Mouse (Mus musculus) gastrocnemius, adult 8-10 months (tissue): ENCODE results near the gene Utp11. TPM values are rescaled to one million over a fixed set of nuclear protein-coding genes. Genes with fewer than 3 reads are reported as not detected.
A peak's percentile ranks its signal among the peaks of the same experiment; 100 is the strongest.

Source experiments
- DNase-seq, 2 experiments: peaks; one replicate each; pipeline ENCODE4 v3.0.0; 2022; ENCODE audit warnings: low spot score in 2 of 2
- total RNA-seq, 4 experiments: library from RNA; stranded (reverse); gene quantifications; 2 replicates each; pipeline ENCODE4 v1.2.4; 2022

Utp11 gene
- total RNA-seq, 4 experiments from 2014 or later = 14.0 to 20.8 (median 18.7) TPM

- DNase-seq = no peak
Measured at GRCm38 (mm10) chr4:124704797-124705474, 11.5 kb upstream of the Utp11 start.

DNA sequence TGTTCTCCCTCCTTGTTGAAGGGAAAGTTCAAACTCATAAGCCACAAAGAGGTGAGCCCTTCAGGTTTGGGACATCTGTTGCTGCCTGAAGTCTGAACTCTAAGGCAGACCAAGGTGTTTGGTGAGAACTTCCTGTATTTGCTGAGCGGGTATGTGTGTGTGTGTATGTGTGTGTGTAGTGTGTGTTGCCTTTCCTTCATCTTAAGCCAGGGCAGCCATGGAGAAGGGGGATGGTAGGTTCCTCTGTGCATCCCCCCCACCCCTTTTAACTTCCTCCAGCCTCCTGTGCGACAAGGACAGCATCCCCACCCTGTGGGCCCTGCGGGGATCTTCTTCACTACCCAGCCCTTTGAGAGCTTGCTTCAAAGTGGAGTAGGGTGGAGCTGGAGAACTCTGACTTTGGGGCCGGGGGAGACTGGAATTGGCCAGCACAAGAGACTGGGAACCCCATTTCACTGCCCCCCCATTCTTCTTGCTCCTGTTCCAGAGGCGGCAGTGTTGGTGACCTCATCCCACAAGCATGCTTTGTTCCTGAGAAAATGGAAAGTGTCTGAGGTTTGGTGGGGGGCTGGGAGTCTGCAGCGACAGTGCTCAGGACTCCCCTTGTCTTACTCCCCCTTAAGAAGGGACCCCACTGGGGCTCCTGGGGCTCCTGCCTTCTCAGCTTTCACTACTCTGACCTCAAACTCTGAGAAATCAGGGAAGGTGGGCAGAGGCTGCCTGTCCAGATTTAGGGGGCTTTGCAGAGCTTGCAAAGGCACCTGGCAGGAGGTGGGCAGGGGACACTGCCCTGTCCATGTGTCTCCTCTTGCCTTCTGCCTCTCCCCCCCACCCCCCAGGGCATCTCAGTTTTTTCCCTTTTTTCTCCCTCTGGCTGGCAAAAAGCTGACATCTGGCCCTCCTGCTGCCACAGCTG is 10.7 kb upstream of the Utp11 start:
- DNase-seq = no peak

- DNase-seq = peak; percentile 46 to 68
Measured at GRCm38 (mm10) chr4:124703406-124703805, 10.0 kb upstream of the Utp11 start.

GRCm38 (mm10) chr4:124701916-124702315 is 8.5 kb upstream of the Utp11 start:
- peak; percentile 49 to 56 for DNase-seq

- peak; percentile 74 to 75 for DNase-seq
Measured at GRCm38 (mm10) chr4:124701052-124701845, 7.8 kb upstream of the Utp11 start.

DNA sequence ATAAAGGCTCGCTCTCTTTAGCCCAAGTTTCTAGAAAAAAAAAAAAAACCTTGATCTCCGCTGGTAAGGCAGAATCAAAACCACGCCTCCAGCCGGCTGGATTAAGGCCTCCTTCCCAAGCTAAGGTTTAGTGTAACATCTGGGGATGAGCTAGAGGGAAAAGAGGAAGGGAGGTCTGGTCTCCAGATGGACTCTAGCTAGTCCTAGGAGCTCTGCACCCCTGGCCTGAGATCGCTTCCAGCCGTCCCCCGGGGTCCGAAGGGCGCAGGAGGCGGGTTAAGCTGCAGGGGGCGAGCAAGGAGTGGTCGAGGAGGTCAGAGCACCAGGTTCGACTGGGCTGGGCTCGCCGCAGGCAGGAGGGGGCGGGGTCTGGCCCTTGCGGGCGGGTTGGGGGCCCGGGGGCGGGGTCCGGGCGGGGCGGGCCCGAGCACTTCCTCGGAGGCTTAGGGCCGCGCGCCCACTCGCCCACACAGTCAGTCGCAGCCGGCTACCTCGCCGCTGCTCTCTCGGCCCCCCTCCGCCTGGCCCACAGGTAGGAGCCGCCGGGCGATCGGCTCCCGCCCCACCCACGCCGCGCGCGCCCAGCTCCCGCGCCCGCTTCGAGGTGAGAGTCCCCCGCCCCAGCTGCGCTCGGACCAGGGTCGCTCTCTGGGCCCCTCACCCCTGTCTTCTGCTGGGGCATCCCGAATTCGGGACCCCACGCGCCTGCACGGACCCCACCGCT is 7.0 kb upstream of the Utp11 start, which contains the start of gene Fhl3:
Gene Fhl3 (plus strand): TSS at position 454 of the 724 bp plus-strand sequence.
- peak; percentile 71 to 77 for DNase-seq

GRCm38 (mm10) chr4:124699791-124700190 is 6.4 kb upstream of the Utp11 start:
- peak; percentile 59 to 73 for DNase-seq

GRCm38 (mm10) chr4:124695786-124696516 is 2.6 kb upstream of the Utp11 start:
- peak; percentile 58 to 59 for DNase-seq

DNA sequence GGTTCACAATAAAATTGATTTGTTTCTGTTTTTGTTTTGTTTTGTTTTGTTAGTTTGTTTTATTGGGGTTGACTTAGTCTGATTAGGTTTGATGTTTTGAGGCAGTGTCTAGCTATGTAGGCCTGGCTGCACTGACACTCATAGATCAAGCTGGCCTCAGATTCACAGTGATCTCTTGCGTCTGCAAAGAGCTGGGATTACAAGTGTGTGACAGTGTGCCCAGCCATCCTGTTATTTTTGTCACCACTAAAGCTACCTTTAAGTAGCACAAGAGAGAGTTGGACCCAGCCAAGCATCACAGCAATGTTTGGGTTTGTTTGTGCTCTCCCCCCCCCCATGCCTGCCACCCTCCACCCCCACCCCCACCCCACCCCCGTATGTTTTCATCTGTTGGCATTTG is 1.2 kb upstream of the Utp11 start:
- peak in 1 of 2 experiments; percentile 35 for DNase-seq

GRCm38 (mm10) chr4:124692416-124692861 is 961 bp downstream of the Utp11 start:
- no peak for DNase-seq

DNA sequence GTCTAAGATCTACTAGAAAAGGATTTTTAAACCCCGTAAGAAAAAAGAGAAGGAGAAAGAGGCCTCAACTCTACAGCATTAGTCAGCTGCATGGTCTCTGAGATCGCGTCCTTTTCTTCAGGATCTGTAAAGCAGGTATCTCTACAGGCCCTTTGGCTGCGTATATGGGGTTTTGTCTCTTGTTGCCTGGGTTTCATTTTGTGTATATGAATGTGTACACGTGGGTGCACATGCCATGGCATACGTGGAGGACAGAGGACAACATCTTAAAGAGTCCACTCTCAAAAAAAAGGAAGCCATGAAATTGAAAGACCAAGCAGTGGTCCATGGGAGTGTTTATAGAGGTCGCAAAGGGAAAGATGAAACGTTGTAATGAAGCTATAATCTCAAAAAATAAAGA is 1.9 kb downstream of the Utp11 start:
- no peak for DNase-seq

DNA sequence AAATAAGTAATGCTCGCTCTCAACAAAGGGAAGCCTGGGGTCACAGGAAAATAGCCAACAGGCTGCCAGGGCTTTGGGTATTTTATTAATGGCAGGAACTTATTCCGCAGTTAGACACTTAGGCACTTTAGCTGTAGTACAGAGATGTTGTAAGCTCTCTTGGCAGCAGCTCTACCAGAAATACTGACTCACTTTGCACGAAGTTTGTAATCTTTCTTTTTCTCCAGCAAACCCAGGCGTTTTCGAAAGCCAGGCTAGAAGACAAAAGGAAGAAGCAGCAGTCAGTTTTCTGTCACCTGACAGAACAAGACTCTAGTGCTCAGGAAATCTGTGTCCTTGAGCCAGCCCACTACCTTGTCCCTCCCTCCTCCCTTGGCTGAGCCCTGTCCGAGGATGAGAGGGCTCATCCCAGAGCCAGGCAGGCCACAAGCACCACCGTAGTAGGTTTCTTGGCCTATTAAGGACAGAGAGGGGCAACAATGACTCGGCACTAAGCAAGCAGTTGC is 7.5 kb downstream of the Utp11 start:
- peak; percentile 28 to 53 for DNase-seq

GRCm38 (mm10) chr4:124685453-124685852 is 7.9 kb downstream of the Utp11 start:
- DNase-seq = no peak

- no peak for DNase-seq
Measured at GRCm38 (mm10) chr4:124685004-124685403, 8.4 kb downstream of the Utp11 start.

DNA sequence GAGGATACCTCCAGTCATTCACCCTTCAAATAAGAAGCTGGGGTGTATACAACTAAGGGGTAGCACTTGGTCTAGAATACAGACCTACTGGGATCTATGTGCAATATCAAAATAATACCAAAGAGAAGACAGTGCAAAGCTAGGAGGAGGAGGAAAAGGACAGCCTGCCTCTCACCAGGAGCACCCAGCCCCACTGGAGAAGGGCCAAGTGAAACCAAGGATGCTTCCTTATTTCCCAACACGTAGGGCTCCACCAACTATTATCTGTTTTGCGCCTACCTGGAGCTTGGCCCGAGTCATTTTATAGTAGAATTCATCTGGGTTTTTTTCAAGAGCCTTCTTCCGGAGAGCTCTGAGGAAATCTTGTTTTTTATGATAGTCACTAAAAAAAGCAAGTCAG is 9.9 kb downstream of the Utp11 start:
- no peak for DNase-seq

GRCm38 (mm10) chr4:124682270-124682669 is 11.1 kb downstream of the Utp11 start:
- DNase-seq = no peak

GRCm38 (mm10) chr4:124675958-124676357 is 17.4 kb downstream of the Utp11 start:
- no peak for DNase-seq

DNA sequence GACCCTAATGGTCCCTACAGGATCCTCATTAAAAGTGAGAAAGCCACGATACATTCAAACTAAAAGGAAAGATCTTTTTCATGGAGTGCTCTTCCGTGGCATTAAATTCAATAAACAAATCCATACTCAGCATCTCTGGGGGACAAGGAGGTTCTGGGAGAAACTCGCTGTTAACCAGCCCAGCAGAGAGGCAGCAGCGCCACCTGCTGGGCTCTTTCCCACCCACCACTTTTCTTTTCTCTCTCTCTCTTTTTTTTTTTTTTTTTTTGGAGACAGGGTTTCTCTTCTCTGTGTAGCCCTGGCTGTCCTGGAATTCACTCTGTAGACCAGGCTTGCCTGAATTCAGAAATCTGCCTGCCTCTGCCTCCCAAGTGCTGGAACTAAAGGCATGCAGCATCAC is 18.4 kb downstream of the Utp11 start:
- peak in 1 of 2 experiments; percentile 51 for DNase-seq

DNA sequence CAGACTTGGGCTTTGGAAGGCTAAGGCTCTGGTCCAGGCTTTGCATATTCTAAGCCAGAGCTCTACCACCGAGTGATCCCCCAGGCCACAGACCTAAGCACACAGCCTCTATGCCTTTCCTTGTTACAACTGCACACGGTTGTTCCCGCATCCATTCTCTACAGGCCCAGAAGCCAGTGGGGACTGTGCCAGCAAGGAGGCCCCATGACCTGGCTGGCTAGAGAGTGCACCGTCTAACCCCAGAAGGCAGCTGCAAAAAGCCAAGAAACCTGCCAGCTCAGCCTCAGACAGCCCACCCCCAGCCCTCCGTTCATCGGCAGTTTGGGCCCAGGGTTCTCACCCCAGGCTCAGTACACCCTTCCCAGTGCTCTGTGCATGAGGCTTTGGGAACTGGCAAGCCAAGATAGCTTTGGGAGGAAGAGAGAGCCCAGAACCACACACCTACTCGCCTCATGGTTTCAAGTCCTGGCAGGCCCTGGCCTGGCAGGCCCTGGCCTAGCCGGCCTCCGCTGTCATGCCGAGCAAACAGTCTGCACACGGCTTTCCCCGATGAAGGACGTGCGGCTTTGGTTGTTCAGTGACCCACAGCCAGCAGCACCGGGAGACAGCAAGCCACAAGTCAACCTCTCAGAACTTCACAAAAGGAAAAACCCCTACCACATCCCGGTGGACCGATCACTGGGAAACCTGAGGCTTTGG is 18.9 kb downstream of the Utp11 start:
- DNase-seq = no peak
